Mouse (Mus musculus): ENCODE measurements at regions not wholly inside any gene's neighbourhood (a gene's known extent, or its start where the extent isn't known, plus 50 kb on each side); places are given as distances from the start of the nearest gene placed in this dataset.

GRCm38 (mm10) chr4:66478601-66479217 is 74.3 kb upstream of the Astn2 start:
- DNase-seq: no peak
